Mouse (Mus musculus): ENCODE measurements around the gene Smarcd3.
A peak's percentile ranks its signal among the peaks of the same experiment; 100 is the strongest.
"Not testable (repeated sequence)": the region's sequence is repeated elsewhere in the genome, so short reads cannot be mapped to it uniquely, and the experiment has no call there.

Smarcd3 gene

GRCm38 (mm10) chr5:24555335-24555734 is 68.9 kb downstream of the Smarcd3 start:
- DNase-seq (ENCODE audit: low spot score in 2 of 2) = not testable (repeated sequence)

GRCm38 (mm10) chr5:24553621-24554244 is 70.5 kb downstream of the Smarcd3 start:
- no peak for DNase-seq (ENCODE audit: low spot score in 2 of 2)

- no peak for DNase-seq (ENCODE audit: low spot score in 2 of 2)
Measured at GRCm38 (mm10) chr5:24551317-24551688, 72.9 kb downstream of the Smarcd3 start.

GRCm38 (mm10) chr5:24550598-24551316 is 73.5 kb downstream of the Smarcd3 start:
- DNase-seq (ENCODE audit: low spot score in 2 of 2) = peak; percentile 83 to 85

- DNase-seq (ENCODE audit: low spot score in 2 of 2) = no peak
Measured at GRCm38 (mm10) chr5:24542643-24543042, 81.6 kb downstream of the Smarcd3 start.

- DNase-seq (ENCODE audit: low spot score in 2 of 2) = no peak
Measured at GRCm38 (mm10) chr5:24541144-24541569, 83.1 kb downstream of the Smarcd3 start.

Data from right cerebral cortex, postnatal 10 days (tissue).